Mouse (Mus musculus): ENCODE data around the gene Elmod3.
"Not testable (repeated sequence)": the region's sequence is repeated elsewhere in the genome, so short reads cannot be mapped to it uniquely, and the experiment has no call there.

The Elmod3 gene

DNA sequence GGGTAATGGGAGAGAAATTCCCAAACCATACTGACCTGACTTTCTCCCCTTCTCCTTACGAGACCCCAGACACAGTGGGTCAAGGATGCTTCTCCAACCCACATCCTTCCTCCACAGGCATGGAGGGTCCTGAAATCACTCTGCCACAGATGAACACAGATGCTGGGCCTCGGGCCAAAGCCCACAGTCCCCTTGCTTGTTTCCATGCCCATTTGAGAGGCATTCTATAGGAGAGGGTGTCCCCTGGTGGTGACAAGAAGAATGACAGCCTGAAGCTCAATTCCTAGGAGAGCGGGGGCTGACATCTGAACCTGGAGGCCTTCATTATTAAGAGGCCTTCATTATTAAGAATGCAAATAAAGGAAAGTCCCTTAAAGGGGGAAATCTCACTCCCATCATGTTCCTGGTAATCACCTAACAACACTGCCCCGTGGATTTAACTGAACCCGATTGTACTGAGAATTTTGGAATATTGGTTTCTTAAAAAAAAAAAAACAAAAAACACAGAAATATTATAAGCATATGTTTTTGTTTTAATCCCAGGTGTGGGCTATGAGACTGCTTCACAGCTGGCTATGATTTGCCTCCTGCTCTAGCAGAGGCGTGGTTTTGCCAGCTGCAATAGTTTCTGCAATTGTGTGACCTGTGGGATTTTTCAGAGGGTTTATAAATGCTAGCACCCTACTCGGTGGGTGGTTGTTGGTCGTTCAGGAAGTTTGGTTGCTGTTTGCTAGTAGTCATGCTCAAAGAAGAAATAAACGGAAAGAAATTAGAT lies 64.0 kb downstream of the Elmod3 start:
- peak; percentile 93 for DNase-seq (ENCODE audit: low spot score)

- not testable (repeated sequence) for DNase-seq (ENCODE audit: low spot score)
These were observed 64.7 kb downstream of the Elmod3 start for GRCm38 (mm10) chr6:72533555-72533954.

DNA sequence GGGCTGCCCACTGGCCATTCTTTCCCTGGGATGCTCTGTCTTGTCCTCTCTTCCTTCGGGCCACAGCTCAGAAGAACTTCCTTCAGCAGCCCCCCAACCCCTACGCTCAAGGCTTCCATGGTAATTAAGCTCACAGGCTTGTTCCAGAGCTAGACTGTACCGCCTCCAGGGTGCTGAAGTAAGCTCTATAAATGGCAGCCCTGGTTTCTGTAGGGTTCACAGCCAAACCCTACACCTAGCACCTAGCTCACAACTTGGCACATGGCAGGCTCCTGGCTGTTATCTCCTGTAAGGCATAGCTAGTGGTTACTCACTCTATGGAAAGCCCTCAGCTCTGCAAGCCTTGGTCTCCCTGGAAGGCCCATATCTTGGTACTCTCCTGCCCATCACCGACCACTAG lies 65.6 kb downstream of the Elmod3 start:
- no peak for DNase-seq (ENCODE audit: low spot score)

DNA sequence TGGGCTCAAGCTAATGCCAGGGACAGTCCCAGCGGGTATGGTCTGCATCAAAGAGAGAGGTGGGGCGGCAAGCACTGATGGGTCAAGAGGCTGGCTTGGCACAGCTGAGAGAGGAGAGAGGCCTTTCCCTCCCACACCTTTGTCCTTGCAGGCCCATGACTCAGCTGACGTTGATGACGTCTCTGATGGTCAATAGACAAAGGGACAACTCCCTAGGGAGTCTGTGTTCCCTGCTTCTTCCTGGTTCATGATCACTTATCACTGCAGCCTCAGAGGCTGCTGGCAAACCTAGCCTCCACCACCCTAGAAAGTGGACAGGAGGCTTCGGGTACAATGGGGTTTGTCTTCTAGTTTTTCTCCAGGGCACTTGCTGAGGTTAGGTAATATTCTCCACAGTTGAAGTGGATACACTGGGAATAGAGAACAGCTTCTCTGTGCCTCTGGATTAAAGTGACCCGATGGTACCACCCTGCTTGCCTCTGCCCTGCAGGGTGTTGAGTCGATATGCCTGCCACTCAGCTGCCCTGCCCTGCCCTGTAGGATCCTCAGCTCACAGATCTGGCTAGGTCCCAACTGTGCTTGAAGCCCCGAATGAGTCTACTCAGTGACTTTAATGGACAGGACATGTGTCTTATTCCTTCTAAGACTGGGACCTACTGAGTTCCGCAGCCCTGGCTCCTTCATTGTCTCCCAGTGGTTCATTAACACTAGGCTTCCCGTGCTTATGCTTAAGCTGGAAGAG lies 69.6 kb downstream of the Elmod3 start:
- no peak for DNase-seq (ENCODE audit: low spot score)

GRCm38 (mm10) chr6:72527070-72527469 lies 71.1 kb downstream of the Elmod3 start:
- DNase-seq (ENCODE audit: low spot score): no peak

GRCm38 (mm10) chr6:72524160-72524559 lies 74.1 kb downstream of the Elmod3 start:
- no peak for DNase-seq (ENCODE audit: low spot score)

- no peak for DNase-seq (ENCODE audit: low spot score)
These were observed 75.0 kb downstream of the Elmod3 start for GRCm38 (mm10) chr6:72523222-72523621.

- DNase-seq (ENCODE audit: low spot score): no peak
These were observed 75.9 kb downstream of the Elmod3 start for GRCm38 (mm10) chr6:72522288-72522687.

DNA sequence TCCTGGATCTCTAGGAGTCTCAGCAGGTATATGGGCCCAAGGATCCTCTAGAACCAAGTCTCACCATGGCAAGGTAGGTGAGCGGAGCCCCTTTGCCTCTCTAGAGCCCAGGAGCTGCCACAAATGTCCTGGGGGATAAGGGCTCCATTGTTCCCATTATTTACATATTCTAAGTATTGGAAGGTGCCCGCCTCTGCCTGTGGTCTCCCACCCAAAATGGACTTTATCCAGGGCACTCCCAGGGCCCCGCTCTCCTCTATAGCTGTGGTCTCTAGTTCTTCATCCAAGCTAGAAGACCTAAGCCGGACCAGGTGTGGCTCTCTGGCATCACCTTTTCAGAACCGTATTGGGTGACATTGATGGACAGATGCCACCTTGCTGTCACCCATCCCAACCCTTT lies 76.6 kb downstream of the Elmod3 start, which contains the start of gene Sh2d6:
Sh2d6 (minus strand) TSS at position 101 of the 400 bp plus-strand sequence.
- no peak for DNase-seq (ENCODE audit: low spot score)

DNA sequence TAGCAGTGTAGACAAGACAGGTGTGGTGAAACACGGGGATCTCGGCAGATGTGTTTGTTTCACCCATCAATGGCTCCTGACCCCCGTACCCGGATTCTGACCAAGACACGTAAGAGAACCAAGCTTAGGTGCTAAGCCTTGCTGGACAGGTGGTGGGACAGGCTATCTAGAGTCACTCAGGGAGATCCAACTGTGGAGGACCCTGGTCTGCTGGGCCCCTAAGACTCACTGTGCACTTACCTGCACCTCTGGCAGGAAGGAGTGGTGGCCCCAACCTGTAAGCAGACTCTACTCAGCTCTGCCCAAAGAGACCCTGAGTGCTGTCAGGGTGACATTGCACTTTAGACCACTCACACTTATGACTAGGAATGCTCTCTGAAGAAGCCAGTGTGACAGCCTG lies 77.3 kb downstream of the Elmod3 start:
- no peak for DNase-seq (ENCODE audit: low spot score)

GRCm38 (mm10) chr6:72519892-72520663 lies 78.1 kb downstream of the Elmod3 start:
- DNase-seq (ENCODE audit: low spot score): peak; percentile 72

DNA sequence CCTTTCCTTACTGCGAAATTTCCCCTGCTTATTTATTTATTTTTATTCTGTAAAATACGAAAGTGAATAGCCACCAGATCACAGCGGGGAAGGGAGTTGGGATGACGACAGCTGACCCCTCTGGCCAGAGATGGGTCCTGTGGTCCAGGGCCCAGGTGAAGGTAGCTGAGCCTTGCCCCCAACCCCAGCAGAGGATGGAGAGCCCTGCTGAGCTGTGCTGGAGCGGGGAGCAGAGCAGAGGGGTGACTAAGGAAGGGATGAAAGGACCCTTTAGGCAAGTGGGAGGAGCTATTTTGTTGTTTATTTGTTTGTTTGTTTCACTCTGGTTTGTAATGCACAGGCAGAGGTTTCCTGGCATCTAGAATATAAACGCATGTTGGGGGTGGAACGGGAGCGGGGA lies 78.9 kb downstream of the Elmod3 start:
- no peak for DNase-seq (ENCODE audit: low spot score)

DNA sequence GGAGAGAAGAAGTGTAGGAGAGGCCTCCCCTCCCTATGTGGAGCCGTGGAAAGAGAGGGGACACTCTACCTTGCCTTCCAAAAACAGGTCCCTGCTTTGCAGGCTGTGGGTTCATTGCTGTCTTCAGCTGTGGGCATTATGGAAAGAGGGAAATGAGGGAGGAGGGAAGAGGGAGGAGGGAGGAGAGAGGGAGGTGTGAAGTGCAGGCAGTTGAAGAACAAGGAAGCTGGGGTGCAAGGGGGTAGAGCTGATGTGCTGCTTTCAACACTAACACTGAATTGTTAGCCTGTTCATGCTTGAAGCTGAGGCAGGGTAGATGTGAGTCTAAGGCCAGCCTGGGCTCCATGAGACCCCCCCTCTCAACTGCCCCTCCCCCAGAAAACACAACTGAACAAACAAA lies 79.4 kb downstream of the Elmod3 start:
- DNase-seq (ENCODE audit: low spot score): no peak
